Mouse (Mus musculus): ENCODE data around the gene Tmem141.

DNA sequence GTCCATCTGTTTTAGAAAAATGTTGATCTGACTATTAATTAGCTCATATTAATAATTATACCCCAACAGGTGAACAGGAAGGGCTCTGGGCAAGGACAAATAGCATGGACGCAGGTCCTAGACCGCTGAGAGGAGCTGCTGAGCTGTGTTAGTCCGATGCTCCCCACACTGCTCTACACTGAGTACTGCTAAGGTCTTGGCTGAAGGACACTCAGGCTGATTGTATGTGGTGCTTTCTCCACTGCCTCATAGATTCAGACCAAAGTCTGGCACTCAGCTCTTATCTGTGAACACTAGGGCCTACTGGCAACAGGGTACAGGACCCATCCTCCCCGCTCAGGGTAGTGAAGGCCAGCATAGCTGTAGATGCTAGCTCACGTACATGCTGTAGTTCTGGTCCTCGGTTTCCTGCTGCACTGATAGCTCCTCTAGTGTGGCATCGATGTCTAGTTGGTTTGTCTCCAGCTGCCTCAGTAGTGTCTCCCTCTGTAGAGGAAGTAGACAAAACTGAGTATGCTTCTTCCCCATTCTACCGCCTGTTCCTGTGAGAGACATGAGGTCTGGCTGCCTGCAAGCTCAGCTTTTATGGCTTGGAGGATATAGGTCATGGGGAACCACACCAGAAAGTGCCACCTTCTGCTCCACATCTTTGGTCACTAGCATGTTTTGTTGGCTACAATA is 33.4 kb downstream of the Tmem141 start:
- TF ChIP-seq CTCF (IDR thresholded peaks at IDR 0.05; ENCODE audit: low read depth) = no peak
- TF ChIP-seq EP300 (optimal IDR thresholded peaks at IDR 0.05) = no peak
